Mouse (Mus musculus) kidney, postnatal 0 days (tissue): ENCODE results near the gene Gm13277. TPM values are rescaled to one million over a fixed set of nuclear protein-coding genes. Genes with fewer than 3 reads are reported as not detected.
A peak's percentile ranks its signal among the peaks of the same experiment; 100 is the strongest.
"Not testable (repeated sequence)": the region's sequence is repeated elsewhere in the genome, so short reads cannot be mapped to it uniquely, and the experiment has no call there.

Experiments
- ATAC-seq: fragments of 200-750 bp; cut with Nextera tagmentation; replicated peaks from 2 replicates; pipeline ENCODE4 v1.8.0; 2017; ENCODE audit warnings: low read depth, moderate number of reproducible peaks, moderate TSS enrichment, moderate library complexity; ENCODE audit not compliant: low FRiP score
- DNase-seq: peaks from one replicate; pipeline ENCODE4 v3.0.0-alpha.2; 2016; ENCODE audit warnings: low spot score
- H3K27ac ChIP-seq: fragments of 300-500 bp; sonication (generic); 2 replicates; pipeline ENCODE4 v1.5.1; 2014; ENCODE audit warnings: mild to moderate bottlenecking
- H3K27me3 ChIP-seq: fragments of 300-500 bp; sonication (generic); 2 replicates; pipeline ENCODE4 v1.6.1; 2014; ENCODE audit warnings: low read length, mixed read lengths; ENCODE audit not compliant: insufficient read depth
- H3K36me3 ChIP-seq: fragments of 300-500 bp; sonication (generic); 2 replicates; pipeline ENCODE4 v1.6.1; 2014; ENCODE audit warnings: low read length, mixed read lengths; ENCODE audit not compliant: insufficient read depth
- H3K4me1 ChIP-seq: fragments of 300-500 bp; sonication (generic); replicated peaks from 2 replicates; pipeline ENCODE4 v1.6.1; 2014; ENCODE audit warnings: antibody characterized with exemption, low read length, mixed read lengths; ENCODE audit not compliant: insufficient read depth
- H3K4me2 ChIP-seq: fragments of 300-500 bp; sonication (generic); 2 replicates; pipeline ENCODE4 v1.6.1; 2014; ENCODE audit warnings: mild to moderate bottlenecking, low read length, moderate library complexity, mixed read lengths
- H3K4me3 ChIP-seq: fragments of 300-500 bp; sonication (generic); replicated peaks from 2 replicates; pipeline ENCODE4 v1.5.1; 2014; ENCODE audit warnings: low read depth, low read length
- H3K9ac ChIP-seq: fragments of 300-500 bp; sonication (generic); 2 replicates; pipeline ENCODE4 v1.6.1; 2014; ENCODE audit warnings: low read depth, low read length
- H3K9me3 ChIP-seq: fragments of 300-500 bp; sonication (generic); replicated peaks from 2 replicates; pipeline ENCODE4 v1.6.1; 2016; ENCODE audit warnings: low read length, inconsistent platforms, mixed read lengths
- CTCF ChIP-seq: IDR thresholded peaks from 2 replicates; pipeline ENCODE4 v1.5.1; 2016; ENCODE audit warnings: antibody characterized with exemption, low read depth, mild to moderate bottlenecking, moderate library complexity
- WGBS: fragments of 180-500 bp; shearing (Covaris S2); extraction: QIAGEN DNeasy Blood & Tissue Kit; methylation state at CpG from one replicate; pipeline ENCODE4 v1.1.7; 2014; 5-methylcytosine and 5-hydroxymethylcytosine counted together
- polyA plus RNA-seq: library from polyadenylated mRNA; unstranded; fragments of >200 nt; fragmentation: Nextera tagmentation; extraction: Ambion mirVana; gene quantifications from 2 replicates; pipeline ENCODE4 v1.2.1, GENCODE M21; 2015

The Gm13277 gene
- polyA plus RNA-seq, 1 experiment from 2014 or later: not detected

DNA sequence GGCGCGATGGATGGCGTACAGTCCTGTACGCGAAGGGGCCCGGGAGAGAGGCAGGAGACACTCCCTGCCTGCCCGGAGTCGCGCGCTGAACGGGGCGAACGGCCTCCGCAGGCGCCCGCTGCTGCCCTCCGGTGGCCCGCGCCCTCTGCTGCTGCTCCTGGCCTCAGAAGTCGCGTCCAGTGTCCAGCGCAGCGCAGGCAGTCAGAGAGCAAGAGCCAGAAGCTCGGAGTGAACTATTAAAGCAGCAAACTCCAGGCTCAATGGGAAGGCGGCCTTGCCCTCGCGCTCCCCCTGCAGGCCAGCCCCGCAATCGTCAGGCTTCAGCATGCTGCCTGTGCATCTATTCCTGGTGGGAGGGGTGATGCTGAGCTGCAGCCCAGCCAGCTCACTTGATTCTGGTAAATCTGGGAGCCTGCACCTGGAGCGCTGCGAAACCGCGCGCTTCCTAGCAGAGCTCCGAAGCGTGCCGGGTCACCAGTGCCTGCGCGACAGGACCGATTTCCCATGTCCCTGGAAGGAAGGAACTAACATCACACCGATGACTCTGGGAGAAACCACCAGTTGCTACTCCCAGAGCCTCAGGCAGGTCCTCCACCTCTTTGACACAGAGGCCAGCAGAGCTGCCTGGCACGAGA lies 24.9 kb upstream of the Gm13277 start:
- H3K9ac ChIP-seq, H3K36me3 ChIP-seq, H3K4me3 ChIP-seq, H3K4me1 ChIP-seq, ATAC-seq, H3K27me3 ChIP-seq, H3K9me3 ChIP-seq: not testable (repeated sequence)
- H3K27ac ChIP-seq: peak overlapping the region; percentile 54
- 2% methylated on average over 22 of the region's 42 CpGs for WGBS
- peak; percentile 90 for DNase-seq
- peak overlapping the region; percentile 25; the same call in 1 of the 2 replicates for H3K4me2 ChIP-seq
- TF ChIP-seq CTCF: peak; percentile 72

DNA sequence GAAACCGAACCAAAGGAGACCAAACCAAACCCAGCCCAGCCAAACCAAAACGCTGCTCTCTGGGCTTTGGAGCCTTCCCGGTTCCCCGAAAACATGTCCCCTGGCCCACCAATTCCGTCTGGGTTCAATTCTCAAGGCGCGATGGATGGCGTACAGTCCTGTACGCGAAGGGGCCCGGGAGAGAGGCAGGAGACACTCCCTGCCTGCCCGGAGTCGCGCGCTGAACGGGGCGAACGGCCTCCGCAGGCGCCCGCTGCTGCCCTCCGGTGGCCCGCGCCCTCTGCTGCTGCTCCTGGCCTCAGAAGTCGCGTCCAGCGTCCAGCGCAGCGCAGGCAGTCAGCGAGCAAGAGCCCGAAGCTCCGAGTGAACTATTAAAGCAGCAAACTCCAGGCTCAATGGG lies 14.9 kb upstream of the Gm13277 start, which contains the start of gene Gm13290:
TSS of gene Gm13290 (plus strand) at position 301 of the 400 bp plus-strand sequence.
- not testable (repeated sequence) for H3K27ac ChIP-seq, H3K36me3 ChIP-seq, H3K4me3 ChIP-seq, H3K9ac ChIP-seq, ATAC-seq, H3K27me3 ChIP-seq, H3K9me3 ChIP-seq, DNase-seq, H3K4me1 ChIP-seq, H3K4me2 ChIP-seq
- no CpG with 5 or more reads among the region's 32 CpGs for WGBS

DNA sequence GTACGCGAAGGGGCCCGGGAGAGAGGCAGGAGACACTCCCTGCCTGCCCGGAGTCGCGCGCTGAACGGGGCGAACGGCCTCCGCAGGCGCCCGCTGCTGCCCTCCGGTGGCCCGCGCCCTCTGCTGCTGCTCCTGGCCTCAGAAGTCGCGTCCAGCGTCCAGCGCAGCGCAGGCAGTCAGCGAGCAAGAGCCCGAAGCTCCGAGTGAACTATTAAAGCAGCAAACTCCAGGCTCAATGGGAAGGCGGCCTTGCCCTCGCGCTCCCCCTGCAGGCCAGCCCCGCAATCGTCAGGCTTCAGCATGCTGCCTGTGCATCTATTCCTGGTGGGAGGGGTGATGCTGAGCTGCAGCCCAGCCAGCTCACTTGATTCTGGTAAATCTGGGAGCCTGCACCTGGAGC lies 11.8 kb upstream of the Gm13277 start, which contains the start of gene Gm13289:
TSS of gene Gm13289 (plus strand) at position 301 of the 400 bp plus-strand sequence.
- H3K27ac ChIP-seq, H3K27me3 ChIP-seq, H3K9ac ChIP-seq, H3K4me2 ChIP-seq, H3K4me3 ChIP-seq, H3K9me3 ChIP-seq, H3K4me1 ChIP-seq, H3K36me3 ChIP-seq, ATAC-seq, DNase-seq: not testable (repeated sequence)
- WGBS: no CpG with 5 or more reads among the region's 29 CpGs

DNA sequence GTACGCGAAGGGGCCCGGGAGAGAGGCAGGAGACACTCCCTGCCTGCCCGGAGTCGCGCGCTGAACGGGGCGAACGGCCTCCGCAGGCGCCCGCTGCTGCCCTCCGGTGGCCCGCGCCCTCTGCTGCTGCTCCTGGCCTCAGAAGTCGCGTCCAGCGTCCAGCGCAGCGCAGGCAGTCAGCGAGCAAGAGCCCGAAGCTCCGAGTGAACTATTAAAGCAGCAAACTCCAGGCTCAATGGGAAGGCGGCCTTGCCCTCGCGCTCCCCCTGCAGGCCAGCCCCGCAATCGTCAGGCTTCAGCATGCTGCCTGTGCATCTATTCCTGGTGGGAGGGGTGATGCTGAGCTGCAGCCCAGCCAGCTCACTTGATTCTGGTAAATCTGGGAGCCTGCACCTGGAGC lies 8.9 kb upstream of the Gm13277 start, which contains the start of gene Gm13272:
TSS of gene Gm13272 (plus strand) at position 301 of the 400 bp plus-strand sequence.
- WGBS: no CpG with 5 or more reads among the region's 29 CpGs
- DNase-seq, ATAC-seq, H3K27ac ChIP-seq, H3K4me2 ChIP-seq, H3K4me3 ChIP-seq, H3K4me1 ChIP-seq, H3K9me3 ChIP-seq, H3K27me3 ChIP-seq, H3K9ac ChIP-seq, H3K36me3 ChIP-seq: not testable (repeated sequence)

DNA sequence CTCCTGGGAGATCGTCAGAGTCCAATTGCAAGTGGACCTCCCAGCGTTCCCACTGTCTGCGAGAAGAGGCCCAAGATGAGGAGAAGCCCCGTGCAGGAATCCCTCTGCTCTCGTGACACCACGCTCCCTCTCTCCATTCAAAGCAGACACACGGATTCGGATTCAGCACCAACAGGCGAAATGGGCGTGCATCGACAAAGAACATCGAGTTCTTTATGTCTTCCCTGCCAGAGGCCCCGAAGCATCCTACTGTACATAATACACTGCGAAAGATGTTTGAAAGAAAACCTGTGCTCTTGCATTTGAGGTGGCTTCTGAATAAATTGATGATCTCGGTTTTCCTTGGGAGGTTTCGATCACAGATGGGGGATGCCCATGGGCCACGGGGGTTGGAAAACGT lies 8.1 kb upstream of the Gm13277 start:
- not testable (repeated sequence) for H3K4me3 ChIP-seq, H3K27me3 ChIP-seq, H3K4me1 ChIP-seq, H3K27ac ChIP-seq, H3K4me2 ChIP-seq, H3K9ac ChIP-seq, ATAC-seq, H3K36me3 ChIP-seq, H3K9me3 ChIP-seq, DNase-seq
- 50% methylated on average over 15 of the region's 18 CpGs for WGBS

DNA sequence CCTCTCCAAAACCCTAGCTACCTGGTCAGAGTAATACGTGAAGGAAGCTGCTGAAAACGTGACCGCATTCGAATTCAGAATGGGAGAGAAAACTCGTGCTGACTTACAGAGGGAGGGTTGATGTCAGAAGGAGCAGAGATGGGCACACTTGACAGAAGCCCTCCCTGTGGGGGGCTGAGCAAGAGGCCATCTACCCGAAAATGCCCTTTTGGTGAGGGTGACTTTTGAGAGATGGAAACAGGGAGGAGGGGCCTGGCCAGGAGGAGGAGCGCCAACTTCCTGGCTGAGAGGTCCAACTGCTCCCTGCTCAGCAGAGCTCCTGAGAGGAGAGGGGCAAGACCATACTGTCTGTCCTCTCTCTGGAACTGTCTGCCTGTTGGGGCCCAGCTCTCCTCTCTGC lies 6.6 kb upstream of the Gm13277 start, which contains the start of gene Ifnz:
TSS of gene Ifnz (plus strand) at position 301 of the 400 bp plus-strand sequence.
- H3K4me2 ChIP-seq: peak within 1 kb of the TSS; percentile 35; the same call in 1 of the 2 replicates
- H3K4me3 ChIP-seq, H3K9me3 ChIP-seq, H3K27me3 ChIP-seq, H3K9ac ChIP-seq, ATAC-seq, DNase-seq, H3K4me1 ChIP-seq, H3K36me3 ChIP-seq: not testable (repeated sequence)
- peak within 1 kb of the TSS; percentile 50; the same call in 1 of the 2 replicates for H3K27ac ChIP-seq
- WGBS: 25% methylated on average over 3 of the region's 7 CpGs

DNA sequence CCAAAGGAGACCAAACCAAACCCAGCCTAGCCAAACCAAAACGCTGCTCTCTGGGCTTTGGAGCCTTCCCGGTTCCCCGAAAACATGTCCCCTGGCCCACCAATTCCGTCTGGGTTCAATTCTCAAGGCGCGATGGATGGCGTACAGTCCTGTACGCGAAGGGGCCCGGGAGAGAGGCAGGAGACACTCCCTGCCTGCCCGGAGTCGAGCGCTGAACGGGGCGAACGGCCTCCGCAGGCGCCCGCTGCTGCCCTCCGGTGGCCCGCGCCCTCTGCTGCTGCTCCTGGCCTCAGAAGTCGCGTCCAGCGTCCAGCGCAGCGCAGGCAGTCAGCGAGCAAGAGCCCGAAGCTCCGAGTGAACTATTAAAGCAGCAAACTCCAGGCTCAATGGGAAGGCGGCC lies 6.1 kb upstream of the Gm13277 start:
- ATAC-seq, H3K9ac ChIP-seq, H3K4me1 ChIP-seq, H3K36me3 ChIP-seq, H3K4me3 ChIP-seq, DNase-seq, H3K27me3 ChIP-seq, H3K9me3 ChIP-seq: not testable (repeated sequence)
- Histone ChIP-seq H3K27ac (peak overlapping the region; percentile 50; the same call in 1 of the 2 replicates), H3K4me2 (peak overlapping the region; percentile 35; the same call in 1 of the 2 replicates)
- WGBS: 0% methylated on average over 3 of the region's 31 CpGs

DNA sequence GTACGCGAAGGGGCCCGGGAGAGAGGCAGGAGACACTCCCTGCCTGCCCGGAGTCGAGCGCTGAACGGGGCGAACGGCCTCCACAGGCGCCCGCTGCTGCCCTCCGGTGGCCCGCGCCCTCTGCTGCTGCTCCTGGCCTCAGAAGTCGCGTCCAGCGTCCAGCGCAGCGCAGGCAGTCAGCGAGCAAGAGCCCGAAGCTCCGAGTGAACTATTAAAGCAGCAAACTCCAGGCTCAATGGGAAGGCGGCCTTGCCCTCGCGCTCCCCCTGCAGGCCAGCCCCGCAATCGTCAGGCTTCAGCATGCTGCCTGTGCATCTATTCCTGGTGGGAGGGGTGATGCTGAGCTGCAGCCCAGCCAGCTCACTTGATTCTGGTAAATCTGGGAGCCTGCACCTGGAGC lies 3.0 kb upstream of the Gm13277 start, which contains the start of gene Gm13276:
TSS of gene Gm13276 (plus strand) at position 301 of the 400 bp plus-strand sequence.
- H3K9me3 ChIP-seq, H3K36me3 ChIP-seq, H3K4me3 ChIP-seq, H3K27me3 ChIP-seq, H3K27ac ChIP-seq, ATAC-seq, H3K9ac ChIP-seq, H3K4me2 ChIP-seq, DNase-seq, H3K4me1 ChIP-seq: not testable (repeated sequence)
- WGBS: no CpG with 5 or more reads among the region's 27 CpGs

DNA sequence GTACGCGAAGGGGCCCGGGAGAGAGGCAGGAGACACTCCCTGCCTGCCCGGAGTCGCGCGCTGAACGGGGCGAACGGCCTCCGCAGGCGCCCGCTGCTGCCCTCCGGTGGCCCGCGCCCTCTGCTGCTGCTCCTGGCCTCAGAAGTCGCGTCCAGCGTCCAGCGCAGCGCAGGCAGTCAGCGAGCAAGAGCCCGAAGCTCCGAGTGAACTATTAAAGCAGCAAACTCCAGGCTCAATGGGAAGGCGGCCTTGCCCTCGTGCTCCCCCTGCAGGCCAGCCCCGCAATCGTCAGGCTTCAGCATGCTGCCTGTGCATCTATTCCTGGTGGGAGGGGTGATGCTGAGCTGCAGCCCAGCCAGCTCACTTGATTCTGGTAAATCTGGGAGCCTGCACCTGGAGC lies 2.8 kb downstream of the Gm13277 start, which contains the start of gene Gm13278:
TSS of gene Gm13278 (plus strand) at position 301 of the 400 bp plus-strand sequence.
- no CpG with 5 or more reads among the region's 28 CpGs for WGBS
- not testable (repeated sequence) for H3K27me3 ChIP-seq, H3K27ac ChIP-seq, H3K4me2 ChIP-seq, H3K9ac ChIP-seq, H3K9me3 ChIP-seq, H3K4me3 ChIP-seq, H3K4me1 ChIP-seq, ATAC-seq, DNase-seq, H3K36me3 ChIP-seq
